Mouse (Mus musculus): Measurements from ENCODE around the gene Tlcd1. TPM values are rescaled to one million over a fixed set of nuclear protein-coding genes. Genes with fewer than 3 reads are reported as not detected.
"Not testable (repeated sequence)": the region's sequence is repeated elsewhere in the genome, so short reads cannot be mapped to it uniquely, and the experiment has no call there.

The Tlcd1 gene
- polyA plus RNA-seq, 2 experiments = 44.9 to 69.6 TPM

GRCm38 (mm10) chr11:78182961-78183844 lies 6.7 kb downstream of the Tlcd1 start, which contains the start of gene Rpl23a:
Gene Rpl23a, minus strand, starts transcription at chr11:78183584.
- no peaks in the 10 kb centered on the region for H3K9me3 ChIP-seq (ENCODE audit: control insufficient read depth, low read length)
- TF ChIP-seq CTCF (IDR thresholded peaks at IDR 0.05; ENCODE audit: low read depth) = peak; percentile 55
- TF ChIP-seq EP300 (IDR thresholded peaks at IDR 0.05; ENCODE audit: low read depth) = peak; percentile 48; the same call in 1 of the 2 replicates
- peak within 1 kb of the TSS; percentile 69 for H3K27ac ChIP-seq
- H3K4me1 ChIP-seq (replicated peaks; ENCODE audit: control insufficient read depth in 2 of 2, insufficient read depth in 2 of 2, low read length in 1 of 2) = peaks cover 13 to 21% of the 10 kb centered on the region in 2 experiments
- peak; percentile 89 to 93 (median 93) for DNase-seq (ENCODE audit: low read depth in 3 of 3, low spot score in 3 of 3)
- peak within 1 kb of the TSS; percentile 94 for H3K9ac ChIP-seq (replicated peaks)
- peak within 1 kb of the TSS; percentile 99 for H3K4me2 ChIP-seq (ENCODE audit: low read depth)
- H3K36me3 ChIP-seq (replicated peaks; ENCODE audit: control insufficient read depth, insufficient read depth, low read depth) = peaks cover 34% of the 10 kb centered on the region
- peak; percentile 74 for ATAC-seq (ENCODE audit: insufficient read depth)
- H3K4me3 ChIP-seq (ENCODE audit: insufficient read depth in 1 of 2, low read depth in 2 of 2, low read length in 2 of 2) = peak within 1 kb of the TSS; percentile 86 to 99
- peaks cover 17% of the 10 kb centered on the region for H3K27me3 ChIP-seq (ENCODE audit: control insufficient read depth, insufficient read depth, low read length)
- WGBS (ENCODE audit: insufficient replicate concordance) = under 1% methylated on average over 38 of the region's 38 CpGs

DNA sequence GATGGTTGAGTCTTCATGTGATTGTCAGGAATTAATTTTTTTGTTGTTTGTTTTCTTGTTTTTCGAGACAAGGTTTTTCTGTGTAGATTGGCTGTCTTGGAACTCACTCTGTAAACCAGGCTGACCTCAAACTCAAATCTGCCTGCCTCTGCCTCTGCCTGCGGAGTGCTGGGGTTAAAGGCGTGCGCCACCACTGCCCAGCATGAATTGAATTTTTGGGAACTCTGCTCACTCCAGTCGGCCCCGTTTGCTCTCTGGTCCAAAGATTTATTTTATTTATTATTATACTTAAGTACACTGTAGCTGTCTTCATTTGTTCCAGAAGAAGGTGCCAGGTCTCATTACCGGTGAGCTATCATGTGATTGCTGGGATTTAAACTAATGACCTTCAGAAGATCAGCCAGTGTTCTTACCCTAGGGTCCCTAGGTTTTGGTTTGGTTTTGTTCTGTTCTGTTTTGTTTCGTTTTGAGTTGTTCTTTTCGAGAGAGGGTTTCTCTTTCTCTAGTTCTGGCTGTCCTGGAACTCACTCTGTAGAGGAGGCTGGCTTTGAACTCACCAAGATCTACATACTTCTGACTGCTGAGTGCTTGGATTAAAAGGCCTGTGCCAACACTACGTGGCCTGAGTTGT lies 7.5 kb downstream of the Tlcd1 start:
- no peaks in the 10 kb centered on the region for H3K9me3 ChIP-seq (ENCODE audit: control insufficient read depth, low read length)
- H3K27ac ChIP-seq = no peak overlapping the region
- H3K27me3 ChIP-seq (ENCODE audit: control insufficient read depth, insufficient read depth, low read length) = peaks cover 25% of the 10 kb centered on the region
- peaks cover 13 to 21% of the 10 kb centered on the region in 2 experiments for H3K4me1 ChIP-seq (replicated peaks; ENCODE audit: control insufficient read depth in 2 of 2, insufficient read depth in 2 of 2, low read length in 1 of 2)
- WGBS (ENCODE audit: insufficient replicate concordance) = 40% methylated on average over 10 of the region's 10 CpGs
- H3K4me3 ChIP-seq (ENCODE audit: insufficient read depth in 1 of 2, low read depth in 2 of 2, low read length in 2 of 2) = peak overlapping the region; percentile 41 to 86; a peak in 3 of 4 replicates
- TF ChIP-seq CTCF (IDR thresholded peaks at IDR 0.05; ENCODE audit: low read depth) (no peak), EP300 (IDR thresholded peaks at IDR 0.05; ENCODE audit: low read depth) (no peak)
- H3K4me2 ChIP-seq (ENCODE audit: low read depth) = peak overlapping the region; percentile 99
- H3K36me3 ChIP-seq (replicated peaks; ENCODE audit: control insufficient read depth, insufficient read depth, low read depth) = peaks cover 34% of the 10 kb centered on the region
- ATAC-seq (ENCODE audit: insufficient read depth) (no peak), DNase-seq (ENCODE audit: low read depth in 3 of 3, low spot score in 3 of 3) (no peak)
- peak overlapping the region; percentile 14; the same call in 1 of the 2 replicates for H3K9ac ChIP-seq (replicated peaks)

DNA sequence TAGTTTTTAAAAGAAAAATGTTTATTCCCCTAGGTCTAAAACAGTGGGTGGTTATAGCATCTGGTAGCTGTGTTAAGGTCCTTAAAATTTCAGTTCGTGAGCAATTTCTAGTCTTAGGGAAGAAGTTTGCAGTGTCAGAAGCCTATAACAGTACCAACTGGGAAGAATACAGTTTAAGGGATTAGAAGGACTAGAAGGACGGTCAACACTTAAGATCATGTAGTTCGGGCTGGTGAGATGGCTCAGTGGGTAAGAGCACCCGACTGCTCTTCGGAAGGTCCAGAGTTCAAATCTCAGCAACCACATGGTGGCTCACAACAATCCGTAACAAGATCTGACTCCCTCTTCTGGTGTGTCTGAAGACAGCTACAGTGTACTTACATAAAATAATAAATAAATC lies 8.2 kb downstream of the Tlcd1 start:
- H3K9me3 ChIP-seq (ENCODE audit: control insufficient read depth, low read length); H3K27ac ChIP-seq; ATAC-seq (ENCODE audit: insufficient read depth); H3K9ac ChIP-seq (replicated peaks); H3K4me3 ChIP-seq (ENCODE audit: insufficient read depth in 1 of 2, low read depth in 2 of 2, low read length in 2 of 2); DNase-seq (ENCODE audit: low read depth in 3 of 3, low spot score in 3 of 3); H3K4me2 ChIP-seq (ENCODE audit: low read depth): not testable (repeated sequence)
- H3K27me3 ChIP-seq (ENCODE audit: control insufficient read depth, insufficient read depth, low read length) = peaks cover 32% of the 10 kb centered on the region
- peaks cover 13 to 20% of the 10 kb centered on the region in 2 experiments for H3K4me1 ChIP-seq (replicated peaks; ENCODE audit: control insufficient read depth in 2 of 2, insufficient read depth in 2 of 2, low read length in 1 of 2)
- peaks cover 29% of the 10 kb centered on the region for H3K36me3 ChIP-seq (replicated peaks; ENCODE audit: control insufficient read depth, insufficient read depth, low read depth)
- WGBS (ENCODE audit: insufficient replicate concordance) = 77% methylated on average over 6 of the region's 6 CpGs

DNA sequence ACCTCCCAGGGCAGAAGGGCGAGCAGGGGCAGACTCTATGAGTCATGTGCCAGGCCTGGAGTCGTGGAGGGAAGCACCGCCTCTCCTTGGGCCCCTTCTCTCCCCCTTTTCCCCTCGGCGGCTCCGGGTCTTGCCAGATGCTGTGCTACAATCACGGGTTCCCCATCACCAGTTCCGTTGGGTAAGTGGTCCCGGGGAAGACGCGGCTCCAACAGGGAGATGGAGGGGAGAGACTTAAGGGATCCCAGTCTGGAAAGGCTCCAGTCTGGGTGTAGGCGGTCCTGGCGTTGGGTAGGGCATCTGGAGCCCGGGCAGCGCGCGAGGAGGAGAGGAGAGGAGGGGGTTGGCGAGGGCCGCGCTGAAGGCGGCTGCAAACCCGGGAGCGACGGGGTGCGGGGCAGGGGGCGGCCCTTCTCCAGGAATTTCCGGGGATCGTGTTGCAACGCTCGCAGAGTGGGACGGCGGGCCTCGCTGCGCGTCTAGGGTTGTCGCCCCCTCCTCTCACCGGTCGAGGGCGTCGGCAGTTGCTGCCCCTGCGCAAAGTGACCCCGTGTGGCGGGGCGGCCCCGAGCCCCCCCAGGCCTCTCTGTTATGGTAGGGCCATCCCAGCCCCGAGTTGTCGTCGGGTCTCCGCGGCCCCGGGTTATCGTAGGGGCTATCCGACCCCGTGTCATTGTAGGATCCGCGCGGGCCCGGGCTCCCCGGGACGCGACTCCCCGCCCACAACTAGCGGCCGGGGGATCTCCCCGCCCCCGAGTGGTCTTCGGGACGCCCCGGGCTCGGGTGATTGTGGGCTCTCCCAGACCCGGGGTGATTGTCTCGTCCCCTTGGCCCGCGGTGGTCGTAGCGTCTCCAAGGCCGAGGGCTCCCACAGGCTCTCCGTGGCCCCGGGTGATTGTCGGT lies 12.1 kb downstream of the Tlcd1 start, which contains the start of gene Rab34:
Rab34 (plus strand) TSS at position 100 of the 903 bp plus-strand sequence.
- Histone ChIP-seq H3K9ac (replicated peaks) (peak within 1 kb of the TSS; percentile 3; the same call in 1 of the 2 replicates), H3K27me3 (ENCODE audit: control insufficient read depth, insufficient read depth, low read length) (peaks cover 49% of the 10 kb centered on the region), H3K4me3 (ENCODE audit: insufficient read depth in 1 of 2, low read depth in 2 of 2, low read length in 2 of 2) (peak within 1 kb of the TSS; percentile 45 to 50), H3K4me1 (replicated peaks; ENCODE audit: control insufficient read depth in 2 of 2, insufficient read depth in 2 of 2, low read length in 1 of 2) (peaks cover 0 to 4% of the 10 kb centered on the region in 2 experiments; a peak in 2 of 4 replicates), H3K4me2 (ENCODE audit: low read depth) (peak within 1 kb of the TSS; percentile 51), H3K9me3 (ENCODE audit: control insufficient read depth, low read length) (no peaks in the 10 kb centered on the region), H3K36me3 (replicated peaks; ENCODE audit: control insufficient read depth, insufficient read depth, low read depth) (no peaks in the 10 kb centered on the region), H3K27ac (no peak within 1 kb of the TSS)
- peak; percentile 5; the same call in 1 of the 2 replicates for ATAC-seq (ENCODE audit: insufficient read depth)
- no peak for DNase-seq (ENCODE audit: low read depth in 3 of 3, low spot score in 3 of 3)
- WGBS (ENCODE audit: insufficient replicate concordance) = 3% methylated on average over 79 of the region's 80 CpGs
- TF ChIP-seq EP300 (IDR thresholded peaks at IDR 0.05; ENCODE audit: low read depth) (no peak), CTCF (IDR thresholded peaks at IDR 0.05; ENCODE audit: low read depth) (0 out of 2 replicates have a peak, but pooled peaks have one; percentile 1)

All from liver, embryonic 14.5 days (tissue).